ENCODE assay signal across 7 mouse cellular contexts in the genomic region with DNA sequence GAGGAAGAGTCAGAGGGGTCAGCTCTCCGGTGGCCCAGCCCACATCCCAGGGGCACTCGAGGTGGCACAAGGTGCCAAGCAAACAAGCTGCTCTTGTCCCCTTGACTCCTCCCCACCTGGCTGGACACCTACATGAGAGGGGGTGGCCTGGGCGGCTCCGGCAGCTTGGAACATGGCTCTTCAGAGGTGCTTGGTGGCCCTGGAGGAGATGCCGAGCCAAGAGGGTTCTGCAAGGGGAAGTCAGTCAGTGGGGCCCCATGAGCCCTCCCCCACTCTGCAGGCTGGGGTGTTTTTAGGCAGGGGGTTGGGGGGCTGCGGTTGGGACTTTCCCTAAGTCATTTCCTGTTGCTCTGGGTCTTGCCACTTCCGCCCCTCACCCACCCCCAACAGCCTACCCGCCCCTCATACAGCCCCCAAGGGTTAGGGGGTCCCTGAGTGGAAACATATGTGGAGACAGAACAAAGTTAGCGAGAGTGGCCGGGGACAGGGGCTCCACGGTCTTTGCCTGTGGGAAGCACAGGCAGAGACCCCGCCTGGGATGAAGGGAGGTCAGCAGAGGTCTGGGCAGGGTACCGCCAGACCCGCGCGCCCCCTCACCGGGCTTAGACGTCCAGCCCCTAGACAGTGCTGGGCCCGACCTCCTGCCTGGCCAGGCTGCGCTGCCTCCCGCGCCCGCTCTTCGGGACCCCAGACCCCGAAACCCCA. TPM values are rescaled to one million over a fixed set of nuclear protein-coding genes. Genes with fewer than 3 reads are reported as not detected.
DNase-seq lines count a peak whose midpoint lies in the region; ATAC-seq lines count a peak whose summit lies in the region.

No protein-coding gene starts in this region.

- H3K36me3 ChIP-seq in embryonic facial prominence, embryonic 11.5 days (replicated peaks; ENCODE audit: control insufficient read depth, insufficient read depth, low read depth, low read length) = peaks cover 18% of the 10 kb centered on the region
- peaks cover under 1% of the 10 kb centered on the region; the same call in 1 of the 2 replicates for H3K36me3 ChIP-seq in hindbrain, embryonic 11.5 days (ENCODE audit: control insufficient read depth, insufficient read depth, low read length)

- no peaks in the 10 kb centered on the region for H3K27me3 ChIP-seq in embryonic facial prominence, embryonic 11.5 days (ENCODE audit: control insufficient read depth, insufficient read depth, low read length)
- no peaks in the 10 kb centered on the region for H3K27me3 ChIP-seq in hindbrain, embryonic 11.5 days (ENCODE audit: control insufficient read depth, insufficient read depth, low read length)

- peak overlapping the region; percentile 96 for H3K9ac ChIP-seq in embryonic facial prominence, embryonic 11.5 days (replicated peaks; ENCODE audit: low read length)
- H3K9ac ChIP-seq in hindbrain, embryonic 11.5 days (ENCODE audit: low read depth, low read length) = peak overlapping the region; percentile 98

- intact Hi-C loops in left cerebral cortex, postnatal 36 days (cut with DNase I) = loop anchor here (1.0 to 5.0 kb wide), 2 partner anchors 35 to 73 kb away; no protein-coding TSS in a partner anchor

- H3K4me1 ChIP-seq in embryonic facial prominence, embryonic 11.5 days (ENCODE audit: control insufficient read depth, insufficient read depth, low read length) = peaks cover 19% of the 10 kb centered on the region
- H3K4me1 ChIP-seq in hindbrain, embryonic 11.5 days (replicated peaks; ENCODE audit: control insufficient read depth, insufficient read depth, low read length) = peaks cover 20% of the 10 kb centered on the region

- under 1% methylated on average over 25 of the region's 25 CpGs for WGBS in embryonic facial prominence, embryonic 11.5 days
- WGBS in hindbrain, embryonic 11.5 days = 1% methylated on average over 24 of the region's 25 CpGs

- peak; percentile 89 to 94 for DNase-seq in CD8-positive naive resting alpha-beta T cell, adult 2 months (ENCODE audit: low read depth in 2 of 2, low spot score in 2 of 2)
- peak; percentile 29 for DNase-seq in R1 (ENCODE audit: low read depth, low spot score)
- peak; percentile 84 for DNase-seq in embryonic facial prominence, embryonic 11.5 days (ENCODE audit: low spot score)
- DNase-seq in hindbrain, embryonic 11.5 days (ENCODE audit: low spot score) = no peak
- peak; percentile 48 to 57 for DNase-seq in left cerebral cortex, postnatal 36 days (ENCODE audit: low spot score in 2 of 2)
- peak; percentile 78 to 87 for DNase-seq in spleen, postnatal 4 days (ENCODE audit: low spot score in 2 of 2)

- peak overlapping the region; percentile 99 for H3K27ac ChIP-seq in embryonic facial prominence, embryonic 11.5 days (replicated peaks; ENCODE audit: low read depth, low read length)
- H3K27ac ChIP-seq in hindbrain, embryonic 11.5 days (ENCODE audit: low read depth, low read length) = peak overlapping the region; percentile 98

- H3K4me3 ChIP-seq in embryonic facial prominence, embryonic 11.5 days (ENCODE audit: low read depth, low read length) = peak overlapping the region; percentile 83
- peak overlapping the region; percentile 87 for H3K4me3 ChIP-seq in hindbrain, embryonic 11.5 days (ENCODE audit: low read depth, low read length)

- no peaks in the 10 kb centered on the region for H3K9me3 ChIP-seq in embryonic facial prominence, embryonic 11.5 days (replicated peaks; ENCODE audit: control insufficient read depth, low read length)
- no peaks in the 10 kb centered on the region for H3K9me3 ChIP-seq in hindbrain, embryonic 11.5 days (ENCODE audit: control insufficient read depth, low read length)

- ATAC-seq in embryonic facial prominence, embryonic 11.5 days (replicated peaks; ENCODE audit: insufficient number of reproducible peaks, low FRiP score, low TSS enrichment, low read depth) = peak; percentile 68
- peak; percentile 64 for ATAC-seq in hindbrain, embryonic 11.5 days (ENCODE audit: low FRiP score)
- ATAC-seq in megakaryocyte progenitor cell, adult 5-6 weeks (replicated peaks; ENCODE audit: poor library complexity) = peak; percentile 54

- H3K4me2 ChIP-seq in embryonic facial prominence, embryonic 11.5 days (ENCODE audit: low read depth, low read length) = peak overlapping the region; percentile 96
- peak overlapping the region; percentile 80 for H3K4me2 ChIP-seq in hindbrain, embryonic 11.5 days (replicated peaks; ENCODE audit: low read depth, low read length)

RNA-seq across cellular contexts. Expression of a gene that starts 1.3 kb away (rescaled TPM):
- polyA plus RNA-seq in embryonic facial prominence, embryonic 11.5 days (2014; fragmentation: Nextera tagmentation; extraction: Ambion mirVana) = 0.92 TPM in 1 of 2 replicates, not detected in the other
- not detected in 2 replicates for polyA plus RNA-seq in hindbrain, embryonic 11.5 days (2014; fragmentation: Nextera tagmentation; extraction: Ambion mirVana)
- total RNA-seq in left cerebral cortex, postnatal 36 days (2021) = not detected
- 2.6 and 4.4 TPM in 2 replicates for total RNA-seq in megakaryocyte progenitor cell, adult 5-6 weeks (2015)
- total RNA-seq in megakaryocyte progenitor cell, adult 5-6 weeks (2017) = not detected in 2 replicates

RNA-seq across cellular contexts. Expression of a gene that starts 1.3 kb away (rescaled TPM):
- 431 and 442 TPM in 2 replicates for polyA plus RNA-seq in embryonic facial prominence, embryonic 11.5 days (2014; fragmentation: Nextera tagmentation; extraction: Ambion mirVana)
- 298 and 301 TPM in 2 replicates for polyA plus RNA-seq in hindbrain, embryonic 11.5 days (2014; fragmentation: Nextera tagmentation; extraction: Ambion mirVana)
- total RNA-seq in left cerebral cortex, postnatal 36 days (2021) = 100 to 1,000 TPM in 1 of 2 experiments, 10 to 100 TPM in 1; 98.5 to 104 TPM
- total RNA-seq in megakaryocyte progenitor cell, adult 5-6 weeks (2015) = 169 and 172 TPM in 2 replicates
- 37.4 and 40.8 TPM in 2 replicates for total RNA-seq in megakaryocyte progenitor cell, adult 5-6 weeks (2017)

RNA-seq across cellular contexts. Expression of a gene that starts 42.6 kb away (rescaled TPM):
- polyA plus RNA-seq in embryonic facial prominence, embryonic 11.5 days (2014; fragmentation: Nextera tagmentation; extraction: Ambion mirVana) = 33.4 and 35.8 TPM in 2 replicates
- 36.4 and 44.5 TPM in 2 replicates for polyA plus RNA-seq in hindbrain, embryonic 11.5 days (2014; fragmentation: Nextera tagmentation; extraction: Ambion mirVana)
- 10 to 100 TPM; 26.6 to 31.2 TPM for total RNA-seq in left cerebral cortex, postnatal 36 days (2021)
- 27.0 and 31.6 TPM in 2 replicates for total RNA-seq in megakaryocyte progenitor cell, adult 5-6 weeks (2015)
- 20.1 and 21.7 TPM in 2 replicates for total RNA-seq in megakaryocyte progenitor cell, adult 5-6 weeks (2017)

RNA-seq across cellular contexts. Expression of a gene that starts 56.8 kb away (rescaled TPM):
- 65.3 and 70.5 TPM in 2 replicates for polyA plus RNA-seq in embryonic facial prominence, embryonic 11.5 days (2014; fragmentation: Nextera tagmentation; extraction: Ambion mirVana)
- polyA plus RNA-seq in hindbrain, embryonic 11.5 days (2014; fragmentation: Nextera tagmentation; extraction: Ambion mirVana) = 65.7 and 72.3 TPM in 2 replicates
- 10 to 100 TPM; 79.5 to 86.6 TPM for total RNA-seq in left cerebral cortex, postnatal 36 days (2021)
- 41.7 and 51.3 TPM in 2 replicates for total RNA-seq in megakaryocyte progenitor cell, adult 5-6 weeks (2015)
- 138 and 195 TPM in 2 replicates for total RNA-seq in megakaryocyte progenitor cell, adult 5-6 weeks (2017)

RNA-seq across cellular contexts. Expression of a gene that starts 57.4 kb away (rescaled TPM):
- polyA plus RNA-seq in embryonic facial prominence, embryonic 11.5 days (2014; fragmentation: Nextera tagmentation; extraction: Ambion mirVana) = 95.4 and 102 TPM in 2 replicates
- polyA plus RNA-seq in hindbrain, embryonic 11.5 days (2014; fragmentation: Nextera tagmentation; extraction: Ambion mirVana) = 91.4 and 103 TPM in 2 replicates
- total RNA-seq in left cerebral cortex, postnatal 36 days (2021) = 10 to 100 TPM; 63.0 to 68.0 TPM
- 39.8 and 47.9 TPM in 2 replicates for total RNA-seq in megakaryocyte progenitor cell, adult 5-6 weeks (2015)
- 68.8 and 101 TPM in 2 replicates for total RNA-seq in megakaryocyte progenitor cell, adult 5-6 weeks (2017)
